Mouse (Mus musculus) liver, postnatal 0 days (tissue): ENCODE results near the gene Sox30. TPM values are rescaled to one million over a fixed set of nuclear protein-coding genes. Genes with fewer than 3 reads are reported as not detected.

Experiments used
- ATAC-seq: fragments of 200-750 bp; cut with Nextera tagmentation; 2 replicates; pipeline ENCODE4 v1.8.0; 2017; ENCODE audit warnings: mild to moderate bottlenecking, moderate library complexity
- DNase-seq: peaks from one replicate; pipeline ENCODE4 v3.0.0-alpha.2; 2016
- H3K27ac ChIP-seq: fragments of 300-500 bp; sonication (generic); 2 replicates; pipeline ENCODE4 v1.5.1; 2014; ENCODE audit warnings: antibody characterized with exemption, moderate library complexity, mild to moderate bottlenecking, low read depth
- H3K27me3 ChIP-seq: fragments of 300-500 bp; sonication (generic); 2 replicates; pipeline ENCODE4 v1.6.1; 2014; ENCODE audit warnings: low read length, control low read depth, mixed read lengths; ENCODE audit not compliant: insufficient read depth
- H3K36me3 ChIP-seq: fragments of 300-500 bp; sonication (generic); replicated peaks from 2 replicates; pipeline ENCODE4 v1.6.1; 2014; ENCODE audit warnings: mild to moderate bottlenecking, control low read depth, low read length, moderate library complexity, mixed read lengths; ENCODE audit not compliant: insufficient read depth
- H3K4me1 ChIP-seq: fragments of 300-500 bp; sonication (generic); 2 replicates; pipeline ENCODE4 v1.6.1; 2014; ENCODE audit warnings: antibody characterized with exemption, mild to moderate bottlenecking, control low read depth; ENCODE audit not compliant: insufficient read depth
- H3K4me2 ChIP-seq: fragments of 300-500 bp; sonication (generic); 2 replicates; pipeline ENCODE4 v1.6.1; 2014; ENCODE audit warnings: low read depth, mild to moderate bottlenecking, low read length, moderate library complexity, mixed read lengths
- H3K4me3 ChIP-seq: fragments of 300-500 bp; sonication (generic); 2 replicates; pipeline ENCODE4 v1.5.1; 2014; ENCODE audit warnings: low read depth, low read length
- H3K9ac ChIP-seq: fragments of 300-500 bp; sonication (generic); replicated peaks from 2 replicates; pipeline ENCODE4 v1.6.1; 2014; ENCODE audit warnings: mild to moderate bottlenecking, moderate library complexity
- H3K9me3 ChIP-seq: fragments of 300-500 bp; sonication (generic); 2 replicates; pipeline ENCODE4 v1.6.1; 2016; ENCODE audit warnings: mild to moderate bottlenecking, control low read depth, low read length, mixed read lengths
- CTCF ChIP-seq: sonication (generic); IDR thresholded peaks from 2 replicates; pipeline ENCODE4 v1.5.1; 2016; ENCODE audit warnings: antibody characterized with exemption, low read depth
- EP300 ChIP-seq: IDR thresholded peaks from 2 replicates; pipeline ENCODE4 v1.6.1; 2016; ENCODE audit warnings: antibody characterized with exemption, low read depth, mild to moderate bottlenecking
- WGBS: fragments of 180-500 bp; shearing (Covaris S2); extraction: QIAGEN DNeasy Blood & Tissue Kit; methylation state at CpG from one replicate; pipeline ENCODE4 v1.1.7; 2014; ENCODE audit not compliant: insufficient replicate concordance; 5-methylcytosine and 5-hydroxymethylcytosine counted together
- polyA plus RNA-seq: library from polyadenylated mRNA; unstranded; fragments of >200 nt; fragmentation: Nextera tagmentation; extraction: Ambion mirVana; gene quantifications from 2 replicates; pipeline ENCODE4 v1.2.1, GENCODE M21; 2015

The Sox30 gene
- polyA plus RNA-seq, 1 experiment from 2014 or later, result 0.04 TPM

- H3K9me3 ChIP-seq, result no peaks in the 10 kb centered on the region
- TF ChIP-seq EP300, result no peak
- TF ChIP-seq CTCF, result peak; percentile 40; the same call in 1 of the 2 replicates
- H3K27ac ChIP-seq, result no peak overlapping the region
- DNase-seq (no peak), ATAC-seq (no peak)
- no peak overlapping the region for H3K9ac ChIP-seq
- no peaks in the 10 kb centered on the region for H3K27me3 ChIP-seq
- H3K36me3 ChIP-seq, result no peaks in the 10 kb centered on the region
- no peaks in the 10 kb centered on the region for H3K4me1 ChIP-seq
- WGBS, result 78% methylated on average over 5 of the region's 5 CpGs
- H3K4me2 ChIP-seq, result no peak overlapping the region
- H3K4me3 ChIP-seq, result no peak overlapping the region
Measured at GRCm38 (mm10) chr11:45960003-45960402, 20.1 kb upstream of the Sox30 start.

- no peak for TF ChIP-seq EP300
- no peak for TF ChIP-seq CTCF
- Histone ChIP-seq H3K36me3 (no peaks in the 10 kb centered on the region), H3K27me3 (no peaks in the 10 kb centered on the region), H3K4me2 (no peak overlapping the region), H3K27ac (no peak overlapping the region), H3K9me3 (no peaks in the 10 kb centered on the region), H3K4me3 (no peak overlapping the region), H3K4me1 (no peaks in the 10 kb centered on the region), H3K9ac (no peak overlapping the region)
- ATAC-seq (no peak), DNase-seq (no peak)
- WGBS, result 72% methylated on average over 4 of the region's 4 CpGs
Measured at GRCm38 (mm10) chr11:45966896-45967295, 13.2 kb upstream of the Sox30 start.

- TF ChIP-seq CTCF, result no peak
- TF ChIP-seq EP300, result no peak
- Histone ChIP-seq H3K4me3 (no peak overlapping the region), H3K36me3 (no peaks in the 10 kb centered on the region), H3K9me3 (no peaks in the 10 kb centered on the region), H3K9ac (no peak overlapping the region), H3K4me2 (no peak overlapping the region), H3K27ac (no peak overlapping the region), H3K27me3 (no peaks in the 10 kb centered on the region), H3K4me1 (no peaks in the 10 kb centered on the region)
- ATAC-seq, result no peak
- no peak for DNase-seq
- 70% methylated on average over 3 of the region's 3 CpGs for WGBS
Measured at GRCm38 (mm10) chr11:45968466-45968865, 11.6 kb upstream of the Sox30 start.

GRCm38 (mm10) chr11:45973635-45974034 is 6.5 kb upstream of the Sox30 start:
- 71% methylated on average over 5 of the region's 5 CpGs for WGBS
- ATAC-seq, result no peak
- no peak overlapping the region for H3K9ac ChIP-seq
- no peak overlapping the region for H3K4me2 ChIP-seq
- TF ChIP-seq CTCF (no peak), EP300 (no peak)
- DNase-seq, result no peak
- H3K4me1 ChIP-seq, result no peaks in the 10 kb centered on the region
- H3K27ac ChIP-seq, result no peak overlapping the region
- H3K4me3 ChIP-seq, result no peak overlapping the region
- H3K9me3 ChIP-seq, result no peaks in the 10 kb centered on the region
- no peaks in the 10 kb centered on the region for H3K27me3 ChIP-seq
- H3K36me3 ChIP-seq, result no peaks in the 10 kb centered on the region

- Histone ChIP-seq H3K4me1 (no peaks in the 10 kb centered on the region), H3K9ac (no peak overlapping the region), H3K27me3 (peaks cover 4% of the 10 kb centered on the region; the same call in 1 of the 2 replicates), H3K27ac (no peak overlapping the region), H3K4me2 (no peak overlapping the region), H3K9me3 (peaks cover under 1% of the 10 kb centered on the region; the same call in 1 of the 2 replicates), H3K4me3 (no peak overlapping the region), H3K36me3 (no peaks in the 10 kb centered on the region)
- no peak for DNase-seq
- no peak for ATAC-seq
- 80% methylated on average over 8 of the region's 8 CpGs for WGBS
- TF ChIP-seq EP300, result no peak
- no peak for TF ChIP-seq CTCF
Measured at GRCm38 (mm10) chr11:45974466-45974865, 5.6 kb upstream of the Sox30 start.

- H3K27me3 ChIP-seq, result peaks cover 14% of the 10 kb centered on the region
- no peak overlapping the region for H3K27ac ChIP-seq
- peaks cover 6% of the 10 kb centered on the region for H3K9me3 ChIP-seq
- ATAC-seq (no peak), DNase-seq (no peak)
- H3K9ac ChIP-seq, result no peak overlapping the region
- WGBS, result 80% methylated on average over 3 of the region's 3 CpGs
- no peak for TF ChIP-seq EP300
- TF ChIP-seq CTCF, result no peak
- H3K36me3 ChIP-seq, result no peaks in the 10 kb centered on the region
- peaks cover 11% of the 10 kb centered on the region for H3K4me1 ChIP-seq
- H3K4me2 ChIP-seq, result no peak overlapping the region
- H3K4me3 ChIP-seq, result no peak overlapping the region
Measured at GRCm38 (mm10) chr11:45976061-45976460, 4.0 kb upstream of the Sox30 start.

- 54% methylated on average over 19 of the region's 19 CpGs for WGBS
- no peak for DNase-seq
Measured at GRCm38 (mm10) chr11:45980893-45981253, 763 bp downstream of the Sox30 start.

More at GRCm38 (mm10) chr11:45980893-45981253, 763 bp downstream of the Sox30 start:
- H3K9ac ChIP-seq, result peak overlapping the region; percentile 71
- no peak for ATAC-seq
- H3K4me3 ChIP-seq, result peak overlapping the region; percentile 50
- H3K27me3 ChIP-seq, result peaks cover 17% of the 10 kb centered on the region
- H3K9me3 ChIP-seq, result peaks cover 8% of the 10 kb centered on the region
- H3K36me3 ChIP-seq, result no peaks in the 10 kb centered on the region
- peak overlapping the region; percentile 79 for H3K4me2 ChIP-seq
- peaks cover 11% of the 10 kb centered on the region for H3K4me1 ChIP-seq
- H3K27ac ChIP-seq, result no peak overlapping the region
- TF ChIP-seq EP300 (no peak), CTCF (no peak)
